Mouse (Mus musculus) heart, adult 11 months (tissue): ENCODE measurements around the gene Samd4b.
A peak's percentile ranks its signal among the peaks of the same experiment; 100 is the strongest.
"Not testable (repeated sequence)": the region's sequence is repeated elsewhere in the genome, so short reads cannot be mapped to it uniquely, and the experiment has no call there.

Source experiments
- DNase-seq: peaks from one replicate; pipeline ENCODE4 v3.0.0; 2022

Gene Samd4b

DNA sequence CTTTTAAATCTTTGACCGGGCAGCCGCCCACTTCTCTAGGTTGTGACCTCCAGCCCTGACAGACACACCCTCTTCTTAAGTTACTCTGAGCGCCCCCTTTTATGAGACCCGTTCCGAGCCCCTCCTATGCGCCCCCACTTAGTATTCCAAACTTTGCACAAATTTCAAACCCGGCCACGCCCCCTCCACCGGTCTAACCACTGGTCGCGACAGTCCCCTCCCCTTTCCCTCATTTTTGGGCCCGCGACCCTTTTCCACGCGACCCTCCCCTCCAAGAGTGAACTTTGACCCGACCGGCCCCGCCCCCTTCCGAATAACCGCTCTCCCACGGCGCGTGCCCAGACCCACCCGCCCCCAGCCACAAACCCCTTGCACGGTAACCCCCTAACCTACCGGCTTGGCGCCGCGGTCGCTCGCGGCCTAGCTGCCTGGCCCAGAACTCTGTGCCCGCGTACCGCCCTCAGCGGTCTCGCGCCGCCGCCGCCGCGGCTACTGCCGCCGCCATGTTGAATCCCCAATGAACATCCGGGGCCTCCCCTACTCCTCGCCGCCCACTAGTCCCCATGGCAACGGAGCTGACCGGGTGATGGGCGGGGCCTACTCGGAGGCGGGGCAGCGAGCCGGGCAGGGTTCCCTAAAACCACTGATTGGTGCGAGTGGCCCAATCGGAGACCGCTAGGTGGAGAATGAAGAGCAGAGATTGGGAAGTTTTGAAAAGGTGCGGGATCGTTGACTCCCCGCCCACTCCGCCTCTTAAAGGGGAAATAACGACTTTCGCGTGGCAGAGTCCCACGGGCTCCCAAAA is at the start of gene Samd4b, which contains the start of gene Pak4:
Gene Samd4b (minus strand): TSS at position 503 of the 805 bp plus-strand sequence.
Gene Pak4 (minus strand): TSS at position 544 of the 805 bp plus-strand sequence.
- peak; percentile 100 for DNase-seq

GRCm38 (mm10) chr7:28647016-28647415 is 49.1 kb upstream of the Samd4b start:
- no peak for DNase-seq

- no peak for DNase-seq
Measured at GRCm38 (mm10) chr7:28645947-28646475, 48.1 kb upstream of the Samd4b start.

DNA sequence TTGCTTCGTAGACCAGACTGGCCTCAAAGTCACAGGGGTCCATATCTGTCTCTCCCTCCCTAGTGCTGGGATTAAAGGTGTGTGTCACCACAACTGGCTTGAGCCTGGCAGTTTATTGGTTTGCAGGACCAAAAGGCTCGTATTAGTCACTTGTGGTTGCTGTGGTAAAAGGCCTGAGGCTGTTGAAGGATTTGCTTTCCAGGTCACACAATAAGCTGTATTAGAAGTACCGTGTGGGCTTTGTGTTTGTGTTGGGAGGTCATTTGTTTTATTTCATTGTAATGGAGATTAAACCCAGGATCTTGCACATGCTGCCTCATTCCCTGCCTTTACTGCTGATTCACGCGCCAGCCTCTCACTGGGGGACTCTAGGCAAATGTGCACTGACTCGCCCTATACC is 47.4 kb upstream of the Samd4b start:
- no peak for DNase-seq

DNA sequence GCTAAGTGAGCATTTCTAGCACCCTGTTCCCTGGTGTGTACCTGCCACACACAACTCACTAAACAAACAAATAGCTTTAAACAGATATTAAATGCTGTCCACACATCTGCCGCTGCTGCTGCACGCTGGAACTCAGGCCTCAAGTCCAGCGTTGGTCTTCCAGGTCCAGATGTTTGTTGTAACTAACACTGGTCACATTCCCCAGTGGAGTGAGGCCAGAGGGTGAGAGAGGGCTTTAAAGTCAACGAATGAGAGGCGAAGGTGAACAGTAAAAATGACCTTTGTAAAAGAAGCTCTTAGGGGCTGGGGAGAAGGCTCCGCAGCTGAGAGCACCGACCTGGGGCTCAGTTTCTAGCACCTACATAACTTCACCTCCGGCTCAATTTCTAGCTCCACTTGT is 43.6 kb upstream of the Samd4b start:
- DNase-seq: no peak

DNA sequence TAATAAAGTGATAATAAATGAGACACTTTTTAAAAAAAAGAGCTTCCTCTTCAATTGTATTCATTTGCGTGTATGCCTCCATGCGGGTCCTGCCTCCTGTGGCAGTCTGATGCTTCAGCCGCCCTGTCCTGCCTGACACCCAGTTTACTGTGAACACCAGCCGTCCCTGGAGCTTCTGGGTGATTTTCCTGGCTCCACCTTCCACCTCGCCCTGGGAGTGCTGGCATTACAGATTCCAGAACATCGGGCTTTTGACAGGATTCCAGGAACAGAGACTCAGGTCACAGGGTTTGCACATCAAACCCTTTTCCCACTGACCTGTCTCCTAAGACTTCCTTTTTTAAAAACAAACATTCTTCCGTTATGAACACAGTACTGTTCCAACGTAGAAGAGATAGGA is 39.6 kb upstream of the Samd4b start:
- no peak for DNase-seq

- no peak for DNase-seq
Measured at GRCm38 (mm10) chr7:28634128-28634527, 36.2 kb upstream of the Samd4b start.

- DNase-seq: no peak
Measured at GRCm38 (mm10) chr7:28631073-28631472, 33.1 kb upstream of the Samd4b start, which contains the start of gene Acp7. Gene Acp7, minus strand, starts transcription at chr7:28631332.

- DNase-seq: no peak
Measured at GRCm38 (mm10) chr7:28624791-28625190, 26.8 kb upstream of the Samd4b start.

DNA sequence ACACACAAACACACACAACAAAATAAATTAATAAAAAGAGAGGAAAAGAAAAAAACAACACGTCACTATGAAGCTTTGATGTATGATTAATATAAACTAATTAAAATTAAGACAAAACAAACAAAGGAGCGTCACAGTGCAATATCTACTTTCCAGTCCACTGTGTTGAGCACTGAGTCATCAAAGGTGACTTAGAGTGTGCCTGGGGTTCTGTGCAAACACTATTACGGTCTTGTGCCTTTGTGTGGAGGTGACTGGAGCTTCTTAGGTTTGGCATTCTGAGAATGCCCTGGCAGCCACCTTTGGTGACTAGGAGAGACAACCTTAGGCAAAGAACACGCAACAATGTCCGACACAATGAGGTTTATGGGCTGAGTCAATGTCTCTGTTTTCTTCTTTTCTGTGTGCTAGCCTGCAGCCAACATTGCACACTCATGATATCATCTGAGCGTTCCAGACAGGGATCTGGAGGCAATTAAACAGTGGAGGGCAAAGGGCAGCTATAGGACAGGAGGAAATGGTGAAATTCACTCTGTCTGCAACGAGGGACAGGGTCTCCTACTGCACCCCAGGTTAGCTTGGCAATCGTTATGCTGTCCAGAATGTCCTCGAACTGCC is 21.3 kb upstream of the Samd4b start:
- DNase-seq: no peak

GRCm38 (mm10) chr7:28605951-28606350 is 8.0 kb upstream of the Samd4b start:
- no peak for DNase-seq

GRCm38 (mm10) chr7:28603788-28604187 is 5.8 kb upstream of the Samd4b start:
- not testable (repeated sequence) for DNase-seq

DNA sequence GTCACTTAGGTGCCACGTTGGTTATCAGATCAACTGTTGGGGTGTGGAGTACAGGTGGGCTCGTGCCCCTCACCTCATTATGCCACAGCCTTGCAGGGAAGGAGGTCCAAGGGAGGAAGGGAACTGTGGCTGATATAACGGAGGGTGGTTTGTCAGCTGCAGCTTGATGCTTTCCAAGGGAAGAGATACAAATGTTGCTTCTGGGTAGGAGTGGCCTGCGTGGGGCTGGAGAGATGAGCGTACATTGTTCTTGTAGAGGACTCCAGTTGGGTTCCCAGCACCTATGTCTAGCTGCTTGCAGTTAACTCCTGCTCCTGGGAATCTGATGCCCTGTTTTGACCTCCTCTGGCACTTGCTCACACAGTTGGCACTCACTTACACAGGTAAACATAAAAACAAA is 5.2 kb upstream of the Samd4b start:
- peak; percentile 87 for DNase-seq

DNA sequence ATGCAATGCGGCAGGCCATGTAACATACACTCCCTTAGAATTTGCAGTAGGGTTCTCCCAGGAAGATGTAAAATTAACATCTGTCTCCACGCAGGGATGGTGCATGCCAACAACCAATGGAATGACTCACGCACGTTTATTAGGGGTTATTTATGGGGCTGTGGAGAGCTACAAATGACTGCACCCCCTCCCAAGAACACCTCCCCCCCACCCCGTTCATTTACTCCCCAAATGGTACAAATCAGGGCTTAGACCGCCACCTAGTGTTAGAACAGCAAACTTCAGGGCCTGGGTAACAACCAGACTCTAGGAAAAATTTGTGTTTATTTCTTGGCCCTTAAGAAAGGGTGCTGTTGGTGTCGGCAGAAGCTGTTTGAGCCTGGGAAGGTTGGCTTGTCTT is 3.7 kb upstream of the Samd4b start:
- DNase-seq: peak; percentile 90

- peak; percentile 89 for DNase-seq
Measured at GRCm38 (mm10) chr7:28601029-28601428, 3.1 kb upstream of the Samd4b start.

DNA sequence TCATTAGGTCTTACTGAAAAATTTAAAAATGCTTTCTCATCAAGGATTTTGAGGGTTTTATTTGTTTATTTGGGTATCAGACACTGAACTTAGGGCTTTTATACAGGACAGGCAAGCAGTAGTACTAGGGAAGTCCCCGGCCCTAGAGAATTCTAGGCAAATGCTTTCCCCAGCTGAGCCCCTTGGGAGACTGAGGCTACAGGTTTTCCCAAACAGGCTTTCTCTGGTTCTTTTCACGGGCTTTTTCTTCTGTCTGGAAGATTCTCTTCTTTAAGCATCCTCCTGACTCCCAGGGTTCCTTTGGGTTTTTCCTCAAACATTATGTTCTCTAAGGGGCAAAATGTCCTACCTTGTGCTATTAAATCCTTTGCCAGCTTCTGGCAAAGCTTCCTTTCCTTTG is 1.0 kb upstream of the Samd4b start:
- DNase-seq: no peak

DNA sequence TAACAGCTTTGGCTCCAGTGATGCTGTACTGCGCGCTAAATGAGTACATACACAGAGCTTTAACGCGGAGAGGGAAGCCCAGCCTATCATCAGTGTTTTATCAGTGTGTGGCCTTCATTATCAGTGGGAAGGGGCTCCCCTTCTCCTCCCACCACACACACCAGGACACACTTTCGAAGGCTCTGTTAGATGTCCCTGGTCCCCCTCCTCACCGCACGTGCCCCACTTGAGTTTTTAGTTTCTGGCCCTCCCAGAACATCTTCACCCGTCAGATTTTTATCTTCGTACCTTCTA is 720 bp downstream of the Samd4b start:
- DNase-seq: no peak

DNA sequence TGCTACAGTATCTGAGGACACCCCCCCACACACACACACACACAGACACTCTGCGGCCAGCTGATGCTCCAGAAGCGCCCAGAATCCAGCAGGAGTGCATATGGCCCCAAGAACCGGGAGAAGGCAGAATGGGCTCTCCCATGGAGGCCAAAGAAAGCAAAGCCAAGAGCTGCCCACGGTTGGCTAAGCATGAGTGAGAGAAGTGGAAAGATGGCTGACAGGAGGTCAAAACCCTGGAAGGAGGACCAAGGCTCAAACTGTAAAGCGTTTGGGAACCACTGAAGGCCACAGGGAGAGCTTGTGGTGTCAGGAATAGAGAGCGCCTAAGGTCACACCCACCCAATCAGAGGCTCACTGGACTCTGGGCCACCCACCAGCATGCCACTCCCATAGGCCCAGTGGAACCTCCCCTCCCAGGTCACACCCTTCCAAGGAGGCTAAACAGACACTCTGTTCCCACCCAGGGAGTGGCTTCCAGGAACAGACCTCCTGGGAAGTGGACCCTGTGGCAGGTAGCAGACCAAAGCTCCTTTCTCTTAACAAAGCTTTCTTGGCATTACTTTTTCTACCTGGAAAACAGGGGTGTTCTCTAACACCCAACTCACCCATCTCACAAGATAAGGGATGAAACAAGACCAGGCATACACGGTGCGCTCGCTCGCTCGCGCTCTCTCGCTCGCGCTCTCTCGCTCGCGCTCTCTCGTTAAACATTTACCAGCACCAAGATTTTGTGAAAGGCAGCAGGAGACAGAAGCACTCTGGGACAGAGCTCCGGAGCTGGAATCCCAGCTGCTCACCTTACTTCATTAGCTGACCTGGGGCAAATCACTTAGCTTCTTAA is 1.3 kb downstream of the Samd4b start:
- peak; percentile 95 for DNase-seq

DNA sequence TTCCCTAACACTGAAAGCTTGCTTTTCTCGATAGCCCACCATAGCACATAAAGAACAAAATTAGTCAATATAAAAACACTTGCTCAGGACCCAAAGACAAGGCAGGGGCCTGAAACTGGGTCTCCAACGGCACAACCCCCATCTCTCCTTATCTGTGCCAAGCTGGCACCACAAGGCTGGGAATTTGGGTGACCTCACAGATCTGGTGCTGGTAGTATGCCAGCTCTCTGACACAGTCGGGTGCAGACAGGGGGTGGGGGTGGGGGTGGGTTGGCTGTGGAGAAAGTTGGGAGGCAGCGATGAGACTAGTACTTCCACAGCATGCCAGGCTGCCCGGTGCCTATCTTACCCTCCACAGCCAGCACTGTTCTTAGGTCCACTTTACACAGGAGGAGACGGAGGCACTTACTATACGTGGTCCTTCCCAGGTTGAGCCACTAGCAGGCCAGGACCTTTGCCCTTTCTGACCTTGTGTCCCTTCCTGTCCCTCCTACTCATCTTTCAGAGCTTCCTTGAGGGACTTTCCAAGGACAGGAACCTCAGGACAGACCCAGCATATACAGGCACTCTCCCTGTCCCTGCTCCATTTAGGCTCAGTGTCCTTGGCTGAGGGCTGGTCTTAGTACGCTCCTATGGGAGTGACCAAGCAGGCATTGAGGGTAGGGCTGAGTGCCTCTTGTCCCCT is 2.1 kb downstream of the Samd4b start:
- peak; percentile 88 for DNase-seq

DNA sequence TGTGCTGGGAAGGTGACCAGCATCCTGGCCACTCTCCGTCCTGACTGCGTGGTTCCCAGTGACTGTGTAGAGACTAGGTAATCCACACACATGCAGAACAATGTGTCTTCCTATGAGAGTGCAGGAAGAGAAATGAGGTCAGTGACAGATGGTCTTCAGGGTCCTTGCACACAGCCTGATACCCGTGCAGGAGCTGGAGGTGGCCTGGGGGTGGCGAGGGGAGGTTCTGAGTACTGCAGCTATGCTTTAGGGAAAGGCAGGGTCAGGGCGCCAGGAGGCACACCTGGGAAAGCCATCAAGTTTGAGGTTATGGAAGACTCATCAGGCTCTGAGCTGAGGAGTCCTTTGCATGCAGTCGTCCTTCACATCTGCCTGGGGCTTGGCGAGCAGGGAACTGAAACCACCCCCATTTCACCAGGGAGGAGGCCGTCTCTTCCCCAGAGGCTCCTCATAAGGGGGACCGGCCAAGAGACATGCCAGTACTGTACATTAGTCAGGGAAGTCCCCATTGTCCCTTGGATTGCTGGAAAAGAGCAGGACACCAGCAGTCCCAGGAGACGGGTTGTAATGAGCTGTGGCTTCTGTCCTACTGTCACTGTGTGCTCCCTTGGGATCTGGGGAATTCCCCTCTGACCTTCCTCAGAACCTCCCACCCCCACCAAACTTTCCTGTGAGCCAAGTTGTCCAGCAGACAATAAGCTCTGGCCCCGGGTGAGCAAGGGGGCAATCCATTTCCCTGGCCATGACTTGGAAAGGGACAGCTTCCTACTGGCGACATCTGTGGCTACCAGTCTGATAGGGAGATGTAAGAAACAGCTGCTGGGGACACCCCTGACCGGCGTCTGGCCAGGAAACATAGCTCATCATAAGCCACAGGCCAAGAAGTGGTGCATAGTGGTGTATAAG is 4.5 kb downstream of the Samd4b start:
- DNase-seq: peak; percentile 99

DNA sequence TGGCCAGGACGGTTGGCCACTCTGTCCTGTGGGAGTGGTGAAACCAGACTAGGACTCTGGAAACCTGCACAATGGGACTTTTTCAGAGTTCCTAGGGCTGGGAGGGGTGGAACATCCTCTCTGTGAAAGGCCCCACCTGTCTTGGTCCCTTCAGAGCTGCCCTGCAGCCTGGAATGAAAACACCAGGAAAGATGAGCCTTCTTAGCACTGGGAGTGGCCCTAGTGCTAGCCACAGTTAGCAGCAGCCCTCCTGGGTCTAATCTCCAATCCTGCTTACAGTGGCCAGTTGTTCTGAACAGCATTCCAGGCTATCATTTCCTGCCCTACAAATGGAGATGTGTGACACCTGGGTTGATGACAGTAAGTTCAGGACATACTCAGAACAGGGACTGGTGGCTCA is 6.1 kb downstream of the Samd4b start:
- no peak for DNase-seq

GRCm38 (mm10) chr7:28587644-28588043 is 10.3 kb downstream of the Samd4b start:
- no peak for DNase-seq
